Mouse (Mus musculus): Measurements from ENCODE around the gene Cdca4. TPM values are rescaled to one million over a fixed set of nuclear protein-coding genes. Genes with fewer than 3 reads are reported as not detected.

The Cdca4 gene
- total RNA-seq, 2 experiments from 2014 or later, result 7.8 to 8.1 TPM

DNA sequence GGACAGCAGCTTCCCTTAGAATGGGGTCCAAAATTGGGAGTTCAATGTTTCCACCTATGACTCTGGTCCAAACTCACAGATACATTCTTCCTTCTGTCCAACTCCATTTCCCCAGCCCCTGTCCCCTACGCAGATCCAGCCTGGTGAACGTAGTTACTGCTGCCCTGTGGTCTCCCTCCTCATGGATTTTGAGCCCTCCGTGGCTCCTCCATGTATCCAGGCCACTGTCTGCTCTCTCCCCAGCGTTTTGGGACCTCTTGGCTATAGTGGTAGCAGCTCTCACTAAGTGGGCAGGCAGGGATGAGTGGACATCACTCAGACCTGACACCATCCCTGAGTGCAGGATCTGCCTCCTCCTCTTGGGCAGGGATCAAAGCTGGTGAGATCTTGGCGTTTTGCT lies 30.5 kb downstream of the Cdca4 start:
- DNase-seq, result no peak

- DNase-seq, result no peak
Measured at GRCm38 (mm10) chr12:112798332-112798681, 30.9 kb downstream of the Cdca4 start.

GRCm38 (mm10) chr12:112797672-112798331 lies 31.4 kb downstream of the Cdca4 start:
- DNase-seq, result peak; percentile 62 to 65

- DNase-seq, result no peak
Measured at GRCm38 (mm10) chr12:112796551-112797510, 32.4 kb downstream of the Cdca4 start.

DNA sequence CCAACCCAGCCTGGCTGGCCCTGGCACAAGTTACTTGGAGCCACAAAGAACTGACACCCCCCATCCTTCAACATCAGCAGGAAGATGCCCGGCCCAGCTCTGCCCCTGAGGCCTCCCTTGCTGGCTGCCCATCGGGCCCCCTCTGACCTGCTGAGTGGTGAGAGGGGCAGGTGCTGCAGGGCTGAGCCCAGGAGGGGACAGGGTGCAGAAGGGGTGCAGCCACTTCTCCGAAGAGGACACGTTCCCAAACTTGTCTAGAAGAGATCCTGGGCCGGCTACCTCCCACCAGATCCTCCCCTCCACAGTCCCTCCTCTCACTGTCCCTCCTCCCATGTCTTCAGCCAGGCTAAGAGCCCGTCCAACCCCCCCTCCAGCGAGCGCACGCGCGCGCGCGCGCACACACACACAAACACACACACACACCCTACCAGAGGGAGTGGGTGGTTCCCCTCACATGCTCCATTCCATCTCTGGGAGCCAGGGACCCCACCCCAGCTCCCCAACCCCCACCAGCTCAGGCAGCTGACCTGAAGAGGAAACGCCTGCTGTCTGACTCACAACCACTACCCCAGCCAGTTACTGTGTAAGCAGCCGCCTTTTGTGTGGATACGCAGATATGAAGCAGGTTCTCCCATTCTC lies 33.6 kb downstream of the Cdca4 start:
- DNase-seq, result no peak

DNA sequence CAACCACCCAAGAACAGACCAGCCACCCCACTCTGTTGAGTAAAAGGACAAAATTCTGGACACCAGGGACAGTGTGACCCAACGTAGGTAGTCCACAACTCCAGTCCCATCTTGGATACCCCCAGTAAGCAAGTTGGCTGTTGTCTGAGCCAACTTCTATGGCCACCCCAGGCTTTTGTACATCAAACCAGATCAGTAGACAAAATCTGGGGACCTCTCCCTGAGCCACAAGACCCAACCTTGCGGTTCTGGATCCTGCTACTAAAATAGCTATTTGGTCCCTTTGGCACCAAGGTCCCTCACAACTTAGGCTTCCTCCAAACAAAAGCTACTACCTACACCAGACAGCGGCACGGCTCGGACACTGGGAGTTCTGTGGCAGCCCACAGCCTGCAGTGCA lies 34.2 kb downstream of the Cdca4 start:
- no peak for DNase-seq

- no peak for DNase-seq
Measured at GRCm38 (mm10) chr12:112794356-112794816, 34.8 kb downstream of the Cdca4 start.

- no peak for DNase-seq
Measured at GRCm38 (mm10) chr12:112793601-112794355, 35.4 kb downstream of the Cdca4 start.

- no peak for DNase-seq
Measured at GRCm38 (mm10) chr12:112791026-112791425, 38.2 kb downstream of the Cdca4 start.

- DNase-seq, result no peak
Measured at GRCm38 (mm10) chr12:112774481-112774880, 54.7 kb downstream of the Cdca4 start.

DNA sequence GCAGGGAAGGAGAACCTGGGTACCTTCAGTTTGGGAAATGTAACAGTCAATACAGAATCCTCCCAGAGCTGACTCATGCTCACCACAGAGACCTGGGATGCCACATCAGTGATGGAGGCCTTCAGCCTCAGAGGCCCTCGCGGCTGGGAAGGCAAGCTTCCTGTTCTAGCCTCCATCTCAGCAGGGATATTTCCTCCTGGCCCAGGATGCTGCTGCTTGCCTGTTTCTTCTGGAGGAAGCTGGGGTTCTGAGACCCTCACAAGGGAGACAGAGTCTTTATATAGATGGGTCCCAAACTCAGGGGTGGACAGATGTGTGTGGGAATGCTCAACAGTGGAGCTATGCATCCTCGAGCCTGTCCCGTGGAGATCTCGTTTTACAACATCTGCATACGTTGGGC lies 55.2 kb downstream of the Cdca4 start:
- no peak for DNase-seq

GRCm38 (mm10) chr12:112773366-112773765 lies 55.9 kb downstream of the Cdca4 start:
- no peak for DNase-seq

- no peak for DNase-seq
Measured at GRCm38 (mm10) chr12:112772306-112772705, 56.9 kb downstream of the Cdca4 start.

GRCm38 (mm10) chr12:112770396-112770795 lies 58.8 kb downstream of the Cdca4 start:
- no peak for DNase-seq

Other genes with a start within 250 kb of the Cdca4 start
- 100 to 1,000 TPM; 127 to 142 TPM for gene Inf2, start 240.6 kb downstream of the Cdca4 start, total RNA-seq (2021)
- gene Adssl1, start 209.4 kb downstream of the Cdca4 start, total RNA-seq (2021), result 10 to 100 TPM; 11.9 to 12.6 TPM
- 10 to 100 TPM; 20.2 to 24.0 TPM for gene Siva1, start 184.7 kb downstream of the Cdca4 start, total RNA-seq (2021)
- gene Akt1, start 154.5 kb downstream of the Cdca4 start, total RNA-seq (2021), result 100 to 1,000 TPM; 145 to 156 TPM
- under 1 TPM; 0.37 to 0.38 TPM for gene Zbtb42, start 150.6 kb downstream of the Cdca4 start, total RNA-seq (2021)
- gene Cep170b, start 109.0 kb downstream of the Cdca4 start, total RNA-seq (2021), result 100 to 1,000 TPM; 171 to 189 TPM
- gene Pld4, start 68.8 kb downstream of the Cdca4 start, total RNA-seq (2021), result 1 to 10 TPM; 8.7 to 9.4 TPM
- gene Ahnak2, start 26.8 kb downstream of the Cdca4 start, total RNA-seq (2021), result 1 to 10 TPM; 2.8 to 2.9 TPM
- 10 to 100 TPM; 12.3 to 12.4 TPM for gene Clba1, start 20.5 kb downstream of the Cdca4 start, total RNA-seq (2021)
- not detected for gene Gpr132, start 38.8 kb upstream of the Cdca4 start, total RNA-seq (2021)
- 10 to 100 TPM; 43.8 to 45.6 TPM for gene Jag2, start 100.4 kb upstream of the Cdca4 start, total RNA-seq (2021)
- 10 to 100 TPM; 11.4 to 13.1 TPM for gene Nudt14, start 112.7 kb upstream of the Cdca4 start, total RNA-seq (2021)
- 10 to 100 TPM; 55.4 to 56.3 TPM for gene Btbd6, start 147.1 kb upstream of the Cdca4 start, total RNA-seq (2021)
- 10 to 100 TPM; 54.8 to 57.8 TPM for gene Brf1, start 171.3 kb upstream of the Cdca4 start, total RNA-seq (2021)
- 10 to 100 TPM; 87.3 to 88.1 TPM for gene Pacs2, start 185.1 kb upstream of the Cdca4 start, total RNA-seq (2021)
- gene Tex22, start 245.1 kb upstream of the Cdca4 start, total RNA-seq (2021), result under 1 TPM; 0.27 to 0.46 TPM

Data from layer of hippocampus, postnatal 36 days (tissue).